Mouse (Mus musculus) lung, embryonic 14.5 days (tissue): ENCODE data around the gene Olfr620. TPM values are rescaled to one million over a fixed set of nuclear protein-coding genes. Genes with fewer than 3 reads are reported as not detected.

Source experiments
- ATAC-seq: fragments of 200-750 bp; cut with Nextera tagmentation; 2 replicates; pipeline ENCODE4 v1.8.0; 2017; ENCODE audit warnings: mild to moderate bottlenecking, moderate TSS enrichment, moderate library complexity; ENCODE audit not compliant: insufficient read depth
- DNase-seq: peaks from one replicate; pipeline ENCODE4 v3.0.0-alpha.2; 2015
- H3K27ac ChIP-seq: fragments of 300-500 bp; sonication (generic); 2 replicates; pipeline ENCODE4 v1.5.1; 2014; ENCODE audit warnings: low read depth, mild to moderate bottlenecking, moderate library complexity
- H3K27me3 ChIP-seq: fragments of 300-500 bp; sonication (generic); 2 replicates; pipeline ENCODE4 v1.6.1; 2014; ENCODE audit warnings: low read length, control low read depth; ENCODE audit not compliant: insufficient read depth
- H3K36me3 ChIP-seq: fragments of 300-500 bp; sonication (generic); 2 replicates; pipeline ENCODE4 v1.6.1; 2014; ENCODE audit warnings: control low read depth; ENCODE audit not compliant: insufficient read depth
- H3K4me1 ChIP-seq: fragments of 300-500 bp; sonication (generic); 2 replicates; pipeline ENCODE4 v1.6.1; 2014; ENCODE audit warnings: antibody characterized with exemption, control low read depth; ENCODE audit not compliant: insufficient read depth
- H3K4me2 ChIP-seq: fragments of 300-500 bp; sonication (generic); 2 replicates; pipeline ENCODE4 v1.6.1; 2014; ENCODE audit warnings: mild to moderate bottlenecking
- H3K4me3 ChIP-seq: fragments of 300-500 bp; sonication (generic); 2 replicates; pipeline ENCODE4 v1.5.1; 2014; ENCODE audit warnings: low read depth, low read length
- H3K9ac ChIP-seq: fragments of 300-500 bp; sonication (generic); 2 replicates; pipeline ENCODE4 v1.6.1; 2014
- H3K9me3 ChIP-seq: fragments of 300-500 bp; sonication (generic); 2 replicates; pipeline ENCODE4 v1.6.1; 2016; ENCODE audit warnings: low read depth, low read length, control low read depth
- CTCF ChIP-seq: IDR thresholded peaks from 2 replicates; pipeline ENCODE4 v1.5.1; 2016; ENCODE audit warnings: antibody characterized with exemption, low read depth
- WGBS: fragments of 180-500 bp; shearing (Covaris S2); extraction: QIAGEN DNeasy Blood & Tissue Kit; methylation state at CpG from one replicate; pipeline ENCODE4 v1.1.7; 2014; 5-methylcytosine and 5-hydroxymethylcytosine counted together
- polyA plus RNA-seq: library from polyadenylated mRNA; unstranded; fragments of >200 nt; fragmentation: Nextera tagmentation; extraction: Ambion mirVana; gene quantifications from 2 replicates; pipeline ENCODE4 v1.2.1, GENCODE M21; 2014

Gene Olfr620
- not detected in 2 replicates for polyA plus RNA-seq

GRCm38 (mm10) chr7:103612434-103612833 lies at the start of gene Olfr620:
Olfr620 (minus strand) TSS chr7:103612534.
- no peak within 1 kb of the TSS for H3K4me2 ChIP-seq
- H3K4me1 ChIP-seq, result no peaks in the 10 kb centered on the region
- no peak within 1 kb of the TSS for H3K27ac ChIP-seq
- no peak within 1 kb of the TSS for H3K9ac ChIP-seq
- H3K36me3 ChIP-seq, result no peaks in the 10 kb centered on the region
- ATAC-seq, result no peak
- H3K9me3 ChIP-seq, result no peaks in the 10 kb centered on the region
- DNase-seq, result no peak
- no peak for TF ChIP-seq CTCF
- 73% methylated on average over 2 of the region's 2 CpGs for WGBS
- H3K27me3 ChIP-seq, result no peaks in the 10 kb centered on the region
- no peak within 1 kb of the TSS for H3K4me3 ChIP-seq

DNA sequence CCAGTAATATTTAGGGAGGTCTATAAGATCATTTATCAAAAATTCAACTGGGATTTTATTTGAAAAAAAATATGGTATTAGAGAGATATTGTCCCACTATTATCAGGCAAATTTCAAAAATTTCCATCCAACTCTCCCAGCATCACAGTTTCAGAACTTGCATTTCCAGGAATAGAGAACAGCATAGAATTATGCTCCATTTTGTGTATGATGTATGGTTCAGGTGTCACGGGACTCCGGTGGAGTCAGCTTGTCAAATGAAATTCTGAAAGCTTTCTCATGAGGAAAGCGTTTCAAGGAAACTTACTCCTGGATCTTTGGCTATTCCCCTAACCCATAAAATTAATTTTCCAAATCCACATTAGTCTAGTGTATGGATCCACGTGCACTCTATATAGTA lies 31.7 kb upstream of the Olfr620 start:
- Histone ChIP-seq H3K4me2 (no peak overlapping the region), H3K4me3 (no peak overlapping the region), H3K27me3 (no peaks in the 10 kb centered on the region), H3K27ac (no peak overlapping the region), H3K9ac (no peak overlapping the region), H3K36me3 (no peaks in the 10 kb centered on the region), H3K4me1 (no peaks in the 10 kb centered on the region), H3K9me3 (no peaks in the 10 kb centered on the region)
- no peak for DNase-seq
- WGBS, result 83% methylated on average over 4 of the region's 4 CpGs
- no peak for TF ChIP-seq CTCF
- ATAC-seq, result no peak

- TF ChIP-seq CTCF, result no peak
- ATAC-seq, result no peak
- no peak for DNase-seq
- WGBS, result 66% methylated on average over 1 of the region's 1 CpGs
- Histone ChIP-seq H3K36me3 (no peaks in the 10 kb centered on the region), H3K4me3 (no peak within 1 kb of the TSS), H3K4me1 (no peaks in the 10 kb centered on the region), H3K9ac (no peak within 1 kb of the TSS), H3K27me3 (no peaks in the 10 kb centered on the region), H3K27ac (no peak within 1 kb of the TSS), H3K9me3 (no peaks in the 10 kb centered on the region), H3K4me2 (no peak within 1 kb of the TSS)
These were observed 30.3 kb upstream of the Olfr620 start, which contains the start of gene Olfr622 for GRCm38 (mm10) chr7:103642602-103643001. Olfr622 (minus strand) TSS chr7:103642702.

DNA sequence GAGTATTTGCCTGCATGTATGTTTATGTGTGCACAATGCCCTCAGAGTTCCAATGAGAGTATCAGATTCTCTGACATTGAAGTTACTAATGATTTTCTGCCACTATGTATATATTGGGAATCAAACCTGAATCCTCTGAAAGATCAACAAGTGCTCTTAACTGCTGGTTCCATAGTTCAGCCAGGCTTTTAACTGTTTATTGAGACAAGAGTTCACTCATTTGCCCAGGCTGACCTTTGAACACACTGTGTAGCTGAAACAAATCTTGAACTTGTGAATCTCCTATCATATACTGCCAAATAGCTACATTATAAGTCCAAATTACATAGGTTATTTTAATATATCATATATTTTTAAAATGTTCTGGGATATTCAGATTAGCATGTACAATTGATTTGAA lies 24.5 kb upstream of the Olfr620 start:
- H3K36me3 ChIP-seq, result no peaks in the 10 kb centered on the region
- TF ChIP-seq CTCF, result no peak
- H3K9ac ChIP-seq, result no peak overlapping the region
- DNase-seq (no peak), ATAC-seq (no peak)
- H3K27ac ChIP-seq, result no peak overlapping the region
- no peak overlapping the region for H3K4me3 ChIP-seq
- no peak overlapping the region for H3K4me2 ChIP-seq
- H3K4me1 ChIP-seq, result no peaks in the 10 kb centered on the region
- no peaks in the 10 kb centered on the region for H3K27me3 ChIP-seq
- H3K9me3 ChIP-seq, result no peaks in the 10 kb centered on the region

DNA sequence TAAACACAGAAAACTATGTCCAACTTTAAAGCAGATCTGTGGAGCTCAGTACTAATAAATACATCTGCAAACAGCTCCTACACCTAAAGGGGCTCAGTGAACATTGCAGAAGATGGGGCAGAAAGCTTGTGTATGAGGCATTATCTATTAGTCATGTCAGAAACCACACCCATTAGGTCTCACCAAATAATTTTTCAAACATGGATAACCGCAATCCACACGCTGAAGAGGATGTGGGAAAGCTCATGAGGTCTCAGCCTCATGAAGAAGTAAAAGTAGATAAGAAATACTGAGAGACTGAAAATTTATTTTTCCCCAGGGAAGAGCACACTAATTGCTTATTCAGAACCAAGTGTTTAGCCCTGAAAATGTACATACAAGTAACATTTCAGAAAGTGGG lies 4.9 kb downstream of the Olfr620 start:
- Histone ChIP-seq H3K4me2 (no peak overlapping the region), H3K36me3 (no peaks in the 10 kb centered on the region), H3K4me3 (no peak overlapping the region), H3K9ac (no peak overlapping the region), H3K4me1 (no peaks in the 10 kb centered on the region), H3K27ac (no peak overlapping the region), H3K27me3 (no peaks in the 10 kb centered on the region), H3K9me3 (no peaks in the 10 kb centered on the region)
- DNase-seq, result no peak
- no peak for TF ChIP-seq CTCF
- ATAC-seq, result no peak
- WGBS, result 75% methylated on average over 2 of the region's 2 CpGs

DNA sequence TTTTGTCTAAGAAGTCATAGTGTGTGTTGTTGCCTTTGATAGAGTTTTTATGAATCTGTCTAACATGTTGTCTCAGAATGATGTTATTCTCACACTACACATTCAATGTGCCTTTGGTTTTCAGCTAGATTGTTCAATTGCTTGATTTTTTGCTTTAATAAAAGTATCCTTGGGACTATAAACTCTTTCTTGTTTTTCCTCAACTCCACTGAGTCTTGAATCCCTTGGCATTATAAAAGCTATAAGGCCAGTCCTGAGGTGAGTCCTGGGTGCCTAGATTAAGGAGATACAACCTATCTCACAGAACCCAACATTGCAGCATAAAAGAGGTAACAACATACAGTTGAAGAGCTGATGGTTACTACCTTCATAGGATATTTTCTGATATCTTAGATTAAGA lies 12.1 kb downstream of the Olfr620 start, which contains the start of gene Olfr619:
Olfr619 (plus strand) TSS at position 301 of the 400 bp plus-strand sequence.
- no peak within 1 kb of the TSS for H3K4me2 ChIP-seq
- no peak within 1 kb of the TSS for H3K9ac ChIP-seq
- no peaks in the 10 kb centered on the region for H3K4me1 ChIP-seq
- DNase-seq, result no peak
- H3K4me3 ChIP-seq, result no peak within 1 kb of the TSS
- ATAC-seq, result no peak
- no peaks in the 10 kb centered on the region for H3K9me3 ChIP-seq
- H3K27me3 ChIP-seq, result no peaks in the 10 kb centered on the region
- TF ChIP-seq CTCF, result no peak
- H3K27ac ChIP-seq, result no peak within 1 kb of the TSS
- H3K36me3 ChIP-seq, result no peaks in the 10 kb centered on the region

- Histone ChIP-seq H3K9me3 (no peaks in the 10 kb centered on the region), H3K4me3 (no peak within 1 kb of the TSS), H3K27ac (no peak within 1 kb of the TSS), H3K36me3 (no peaks in the 10 kb centered on the region), H3K4me2 (no peak within 1 kb of the TSS), H3K9ac (no peak within 1 kb of the TSS), H3K4me1 (no peaks in the 10 kb centered on the region), H3K27me3 (no peaks in the 10 kb centered on the region)
- 52% methylated on average over 2 of the region's 2 CpGs for WGBS
- ATAC-seq, result no peak
- DNase-seq, result no peak
- no peak for TF ChIP-seq CTCF
These were observed 22.5 kb downstream of the Olfr620 start, which contains the start of gene Olfr618 for GRCm38 (mm10) chr7:103589803-103590202. Olfr618 (plus strand) TSS chr7:103590103.

DNA sequence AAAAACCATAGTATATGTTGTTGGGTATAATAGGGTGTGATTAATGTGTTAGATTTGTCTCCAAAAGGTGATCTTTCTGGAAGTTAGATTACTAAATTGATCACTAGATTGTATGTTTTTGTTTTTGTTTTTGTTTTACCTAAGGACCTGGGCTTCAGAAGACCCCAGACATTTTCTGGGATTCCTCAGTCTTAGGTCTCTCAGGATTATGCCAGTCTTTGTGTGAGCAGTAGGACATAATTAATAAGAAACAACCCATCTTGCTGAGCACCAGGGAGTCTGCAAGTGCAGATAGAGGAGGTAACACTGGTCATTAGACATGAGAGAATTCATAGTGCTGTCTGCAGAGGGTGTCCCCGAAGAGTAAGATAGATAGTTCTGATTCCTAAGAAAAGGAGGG lies 39.6 kb downstream of the Olfr620 start, which contains the start of gene Olfr617:
Olfr617 (plus strand) TSS at position 301 of the 400 bp plus-strand sequence.
- no peak within 1 kb of the TSS for H3K4me2 ChIP-seq
- 75% methylated on average over 1 of the region's 1 CpGs for WGBS
- no peaks in the 10 kb centered on the region for H3K36me3 ChIP-seq
- no peaks in the 10 kb centered on the region for H3K9me3 ChIP-seq
- DNase-seq (no peak), ATAC-seq (no peak)
- no peak within 1 kb of the TSS for H3K4me3 ChIP-seq
- no peak within 1 kb of the TSS for H3K9ac ChIP-seq
- no peak for TF ChIP-seq CTCF
- H3K27me3 ChIP-seq, result no peaks in the 10 kb centered on the region
- no peak within 1 kb of the TSS for H3K27ac ChIP-seq
- no peaks in the 10 kb centered on the region for H3K4me1 ChIP-seq
